Mouse (Mus musculus) cerebellum, postnatal 4 days (tissue): ENCODE measurements around the gene Dxo.

ENCODE experiments used
- DNase-seq, 2 experiments: peaks; one replicate each; pipeline ENCODE4 v3.0.0; 2022; ENCODE audit warnings: low spot score in 2 of 2, mixed read lengths in 1 of 2

Gene Dxo

GRCm38 (mm10) chr17:34881166-34881565, 44.3 kb downstream of the Dxo start:
- DNase-seq = no peak

GRCm38 (mm10) chr17:34881683-34882310, 45.0 kb downstream of the Dxo start, which contains the start of gene Gm20547:
TSS of gene Gm20547 (minus strand) at chr17:34882042.
- no peak for DNase-seq

GRCm38 (mm10) chr17:34883332-34883731, 46.5 kb downstream of the Dxo start:
- no peak for DNase-seq

DNA sequence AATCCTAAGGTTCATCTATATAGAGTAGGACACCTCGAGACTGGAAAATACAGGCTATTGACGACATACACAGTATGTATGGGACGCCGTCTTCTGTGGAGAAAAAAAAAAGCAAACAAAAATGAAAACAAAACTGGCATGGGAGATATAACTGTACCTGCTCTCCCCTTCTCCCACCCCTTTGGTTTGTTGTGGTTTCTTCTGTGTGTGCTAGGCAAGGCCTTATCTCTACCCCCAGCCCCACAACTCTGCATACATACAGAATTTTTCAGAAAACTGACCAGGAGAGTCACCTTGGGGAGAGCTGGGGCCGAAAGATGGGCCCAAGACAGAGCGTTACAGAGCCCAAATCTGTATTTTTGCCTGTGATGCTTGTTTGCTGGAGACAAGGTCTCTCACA, 47.9 kb downstream of the Dxo start:
- no peak for DNase-seq

- DNase-seq = no peak
Observed at GRCm38 (mm10) chr17:34885615-34886014, 48.8 kb downstream of the Dxo start.

DNA sequence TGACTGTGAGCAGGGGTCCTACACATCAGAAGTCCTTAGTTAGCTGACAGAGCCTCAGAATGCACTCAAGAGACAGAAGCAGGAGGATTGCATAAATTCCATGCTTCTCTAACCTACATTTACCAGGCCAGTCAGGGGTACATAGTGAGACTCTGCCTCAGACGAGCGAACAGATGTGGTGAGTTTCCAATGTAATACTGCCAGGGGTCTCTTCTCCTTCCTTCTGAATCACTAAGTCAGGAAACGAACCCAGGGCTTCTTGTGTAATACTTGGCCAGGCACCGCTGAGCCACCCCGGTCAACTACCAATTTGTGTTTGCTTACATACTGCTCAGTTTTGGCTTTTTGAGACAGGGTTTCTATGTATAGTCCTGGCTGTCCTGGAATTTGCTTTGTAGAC, 51.1 kb downstream of the Dxo start:
- DNase-seq = no peak
